Mouse (Mus musculus) spleen, adult 2 months (tissue): ENCODE data around the gene Fam133b. TPM values are rescaled to one million over a fixed set of nuclear protein-coding genes. Genes with fewer than 3 reads are reported as not detected.
"Not testable (repeated sequence)": the region's sequence is repeated elsewhere in the genome, so short reads cannot be mapped to it uniquely, and the experiment has no call there.

Experiments used
- DNase-seq, 2 experiments: peaks; one replicate each; pipeline versions ENCODE4 v3.0.0 to v3.0.0-alpha.2; 2012 to 2021; ENCODE audit warnings: low spot score in 2 of 2, low read depth in 1 of 2
- H3K27ac ChIP-seq: fragments of 200-500 bp; 2 replicates; pipeline ENCODE4 v1.5.1; 2012; ENCODE audit warnings: low read length, inconsistent platforms; ENCODE audit not compliant: insufficient read depth
- H3K27me3 ChIP-seq: fragments of 200-500 bp; 2 replicates; pipeline ENCODE4 v1.6.1; 2012; ENCODE audit warnings: mild to moderate bottlenecking, moderate library complexity, low read length, inconsistent platforms; ENCODE audit not compliant: control insufficient read depth, insufficient read depth
- H3K36me3 ChIP-seq: fragments of 200-500 bp; 2 replicates; pipeline ENCODE4 v1.6.1; 2012; ENCODE audit warnings: mild to moderate bottlenecking, low read length, inconsistent platforms; ENCODE audit not compliant: control insufficient read depth, insufficient read depth
- H3K4me1 ChIP-seq: fragments of 200-500 bp; 2 replicates; pipeline ENCODE4 v1.6.1; 2011; ENCODE audit warnings: inconsistent platforms; ENCODE audit not compliant: control insufficient read depth, insufficient read depth, insufficient read length
- H3K4me3 ChIP-seq: fragments of 200-500 bp; 2 replicates; pipeline ENCODE4 v1.5.1; 2011; ENCODE audit warnings: mild to moderate bottlenecking, inconsistent platforms; ENCODE audit not compliant: insufficient read depth, insufficient read length; ENCODE audit errors: extremely low read depth
- CTCF ChIP-seq: fragments of 200-500 bp; IDR thresholded peaks from 2 replicates; pipeline ENCODE4 v1.5.1; 2011; ENCODE audit warnings: mild to moderate bottlenecking, inconsistent platforms; ENCODE audit not compliant: insufficient read depth, insufficient read length, insufficient replicate concordance; ENCODE audit errors: extremely low read depth
- POLR2A ChIP-seq: fragments of 200-500 bp; IDR thresholded peaks from 2 replicates; pipeline ENCODE4 v1.6.1; 2011; ENCODE audit warnings: low read depth, low read length, inconsistent platforms
- WGBS: fragments of 180-500 bp; shearing (Covaris S2); methylation state at CpG from one replicate; pipeline ENCODE4 v1.1.7; 2018; 5-methylcytosine and 5-hydroxymethylcytosine counted together
- polyA plus RNA-seq: library from polyadenylated mRNA; depleted of rRNA; stranded (reverse); fragments of >200 nt; gene quantifications from 2 replicates; pipeline ENCODE4 v1.2.3, GENCODE M21; 2012

Gene Fam133b
- polyA plus RNA-seq, 1 experiment, result 4.7 TPM

GRCm38 (mm10) chr5:3520493-3521359 lies 22.9 kb upstream of the Fam133b start:
- H3K4me3 ChIP-seq, result no peak overlapping the region
- H3K27ac ChIP-seq, result no peak overlapping the region
- TF ChIP-seq POLR2A (no peak), CTCF (no peak)
- H3K4me1 ChIP-seq, result no peaks in the 10 kb centered on the region
- peaks cover 7% of the 10 kb centered on the region for H3K36me3 ChIP-seq
- DNase-seq, result no peak
- no peaks in the 10 kb centered on the region for H3K27me3 ChIP-seq
- WGBS, result 93% methylated on average over 18 of the region's 18 CpGs

GRCm38 (mm10) chr5:3521741-3522140 lies 21.9 kb upstream of the Fam133b start:
- WGBS, result 96% methylated on average over 12 of the region's 12 CpGs
- Histone ChIP-seq H3K27ac (no peak overlapping the region), H3K4me1 (no peaks in the 10 kb centered on the region), H3K36me3 (peaks cover 7% of the 10 kb centered on the region), H3K27me3 (no peaks in the 10 kb centered on the region), H3K4me3 (no peak overlapping the region)
- no peak for DNase-seq
- TF ChIP-seq POLR2A (no peak), CTCF (no peak)

- H3K36me3 ChIP-seq, result peaks cover 7% of the 10 kb centered on the region
- TF ChIP-seq CTCF, result no peak
- TF ChIP-seq POLR2A, result no peak
- DNase-seq, result no peak
- WGBS, result 95% methylated on average over 10 of the region's 10 CpGs
- H3K27me3 ChIP-seq, result no peaks in the 10 kb centered on the region
- H3K4me1 ChIP-seq, result no peaks in the 10 kb centered on the region
- H3K4me3 ChIP-seq, result no peak overlapping the region
- no peak overlapping the region for H3K27ac ChIP-seq
Observed at GRCm38 (mm10) chr5:3522826-3523225, 20.8 kb upstream of the Fam133b start.

- Histone ChIP-seq H3K4me3 (no peak overlapping the region), H3K27me3 (no peaks in the 10 kb centered on the region), H3K4me1 (no peaks in the 10 kb centered on the region), H3K36me3 (peaks cover under 1% of the 10 kb centered on the region; the same call in 1 of the 2 replicates), H3K27ac (no peak overlapping the region)
- DNase-seq, result no peak
- TF ChIP-seq CTCF, result no peak
- TF ChIP-seq POLR2A, result no peak
- 80% methylated on average over 5 of the region's 5 CpGs for WGBS
Observed at GRCm38 (mm10) chr5:3527041-3527691, 16.5 kb upstream of the Fam133b start.

- no peak for DNase-seq
- no peaks in the 10 kb centered on the region for H3K27me3 ChIP-seq
- 89% methylated on average over 10 of the region's 10 CpGs for WGBS
- H3K4me1 ChIP-seq, result no peaks in the 10 kb centered on the region
- TF ChIP-seq CTCF, result no peak
- no peak for TF ChIP-seq POLR2A
- no peaks in the 10 kb centered on the region for H3K36me3 ChIP-seq
- H3K4me3 ChIP-seq, result no peak overlapping the region
- H3K27ac ChIP-seq, result no peak overlapping the region
Observed at GRCm38 (mm10) chr5:3529585-3530189, 13.9 kb upstream of the Fam133b start.

- not testable (repeated sequence) for H3K36me3 ChIP-seq, H3K4me1 ChIP-seq, H3K27ac ChIP-seq, DNase-seq, H3K4me3 ChIP-seq, H3K27me3 ChIP-seq
Observed at GRCm38 (mm10) chr5:3532048-3532447, 11.6 kb upstream of the Fam133b start.

- H3K27ac ChIP-seq, result no peak overlapping the region
Observed at GRCm38 (mm10) chr5:3536592-3537212, 6.9 kb upstream of the Fam133b start.

More at GRCm38 (mm10) chr5:3536592-3537212, 6.9 kb upstream of the Fam133b start:
- no peak for DNase-seq
- H3K36me3 ChIP-seq, result no peaks in the 10 kb centered on the region
- WGBS, result 87% methylated on average over 3 of the region's 3 CpGs
- no peak for TF ChIP-seq CTCF
- no peak for TF ChIP-seq POLR2A
- no peaks in the 10 kb centered on the region for H3K4me1 ChIP-seq
- no peaks in the 10 kb centered on the region for H3K27me3 ChIP-seq
- H3K4me3 ChIP-seq, result no peak overlapping the region
